Mouse (Mus musculus) left cerebral cortex, postnatal 14 days (tissue): ENCODE data around the gene Zfp580. TPM values are rescaled to one million over a fixed set of nuclear protein-coding genes. Genes with fewer than 3 reads are reported as not detected.
A peak's percentile ranks its signal among the peaks of the same experiment; 100 is the strongest.

Source experiments
- DNase-seq, 2 experiments: peaks; one replicate each; pipeline ENCODE4 v3.0.0; 2021 to 2022; ENCODE audit warnings: low spot score in 2 of 2, mixed read lengths in 1 of 2
- intact Hi-C: fragments of 180-260 bp; cut with DNase I; formaldehyde crosslinking; loops from one replicate; pipeline ENCODE4 v1.15.1; 2025
- total RNA-seq, 2 experiments: library from RNA; stranded (reverse); gene quantifications; 2 replicates each; pipeline ENCODE4 v1.2.3; 2021

The Zfp580 gene
- total RNA-seq, 2 experiments from 2014 or later, result 56.1 to 62.8 TPM

DNA sequence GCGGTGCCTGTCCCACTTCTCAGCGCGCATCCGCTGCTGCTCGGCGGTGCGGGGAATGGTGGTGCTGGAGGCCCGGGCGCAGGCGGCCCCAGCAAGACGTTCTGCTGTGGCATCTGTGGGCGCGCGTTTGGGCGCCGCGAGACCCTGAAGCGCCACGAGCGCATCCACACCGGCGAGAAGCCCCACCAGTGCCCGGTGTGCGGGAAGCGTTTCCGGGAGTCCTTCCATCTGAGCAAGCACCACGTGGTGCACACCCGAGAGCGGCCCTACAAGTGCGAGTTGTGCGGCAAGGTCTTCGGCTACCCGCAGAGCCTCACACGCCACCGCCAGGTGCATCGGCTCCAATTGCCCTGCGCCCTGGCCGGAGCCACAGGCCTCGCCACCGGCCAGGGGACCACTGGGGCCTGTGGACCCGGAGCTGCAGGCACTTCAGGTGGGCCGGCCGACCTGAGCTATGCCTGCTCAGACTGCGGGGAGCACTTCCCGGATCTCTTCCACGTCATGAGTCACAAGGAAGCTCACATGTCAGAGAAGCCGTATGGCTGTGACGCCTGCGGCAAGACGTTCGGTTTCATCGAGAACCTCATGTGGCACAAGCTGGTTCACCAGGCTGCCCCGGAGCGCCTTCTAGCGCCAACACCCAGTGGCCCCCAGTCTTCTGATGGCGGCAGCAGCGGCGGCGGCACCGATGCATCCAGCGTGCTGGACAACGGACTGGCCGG is 20.6 kb upstream of the Zfp580 start:
- no peak for DNase-seq
- intact Hi-C loops, result no loop called here

DNA sequence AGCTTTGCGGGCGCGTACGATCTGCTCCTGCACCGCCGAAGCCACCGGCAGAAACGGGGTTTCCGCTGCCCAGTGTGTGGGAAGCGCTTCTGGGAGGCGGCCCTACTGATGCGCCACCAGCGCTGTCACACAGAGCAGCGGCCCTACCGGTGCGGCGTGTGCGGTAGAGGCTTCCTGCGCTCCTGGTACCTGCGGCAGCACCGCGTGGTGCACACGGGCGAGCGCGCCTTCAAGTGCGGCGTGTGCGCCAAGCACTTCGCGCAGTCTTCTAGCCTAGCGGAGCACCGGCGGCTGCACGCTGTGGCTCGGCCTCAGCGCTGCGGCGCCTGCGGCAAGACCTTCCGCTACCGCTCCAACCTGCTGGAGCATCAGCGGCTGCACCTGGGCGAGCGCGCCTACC is 19.8 kb upstream of the Zfp580 start:
- intact Hi-C loops, result no loop called here
- no peak for DNase-seq

DNA sequence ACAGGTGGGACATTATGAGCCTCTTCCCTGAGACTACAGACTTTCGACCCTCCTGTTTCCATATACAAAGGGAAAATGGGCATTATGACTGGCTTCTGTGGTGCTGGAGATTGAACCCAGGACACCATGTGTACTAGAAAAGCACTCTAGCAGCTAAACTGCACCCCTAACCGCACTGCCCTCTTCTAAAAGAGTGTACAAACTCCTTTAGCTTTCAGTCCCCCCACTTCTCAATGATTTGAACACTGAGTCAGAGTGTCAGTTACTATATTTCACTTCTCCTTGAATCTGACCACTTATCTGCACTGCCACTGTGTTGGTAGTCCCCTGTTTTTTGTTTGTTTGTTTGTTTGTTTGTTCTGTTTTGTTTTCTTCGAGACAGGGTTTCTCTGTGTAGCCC is 17.5 kb upstream of the Zfp580 start, which contains the start of gene 4632433K11Rik:
4632433K11Rik (plus strand) TSS at position 301 of the 400 bp plus-strand sequence.
- intact Hi-C loops, result no loop called here
- no peak for DNase-seq

DNA sequence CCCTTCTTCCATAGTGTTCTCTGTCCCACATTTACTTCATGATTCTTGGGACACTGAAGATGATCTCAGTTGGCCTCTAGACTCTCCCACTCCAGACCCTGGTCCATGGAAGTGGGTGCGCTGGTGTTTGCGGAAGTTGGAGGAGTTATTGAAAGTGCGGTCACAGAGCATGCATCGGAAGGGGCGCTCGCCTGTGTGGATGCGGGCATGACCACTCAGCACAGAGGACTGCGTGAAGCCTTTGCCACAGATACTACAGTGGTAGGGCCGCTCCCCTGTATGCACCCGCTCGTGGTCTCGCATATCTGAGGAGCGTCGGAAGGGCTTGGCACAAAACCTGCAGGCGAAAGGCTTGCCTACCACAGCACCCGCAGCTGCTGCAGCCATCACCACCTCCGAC is 15.7 kb upstream of the Zfp580 start:
- intact Hi-C loops, result no loop called here
- no peak for DNase-seq

DNA sequence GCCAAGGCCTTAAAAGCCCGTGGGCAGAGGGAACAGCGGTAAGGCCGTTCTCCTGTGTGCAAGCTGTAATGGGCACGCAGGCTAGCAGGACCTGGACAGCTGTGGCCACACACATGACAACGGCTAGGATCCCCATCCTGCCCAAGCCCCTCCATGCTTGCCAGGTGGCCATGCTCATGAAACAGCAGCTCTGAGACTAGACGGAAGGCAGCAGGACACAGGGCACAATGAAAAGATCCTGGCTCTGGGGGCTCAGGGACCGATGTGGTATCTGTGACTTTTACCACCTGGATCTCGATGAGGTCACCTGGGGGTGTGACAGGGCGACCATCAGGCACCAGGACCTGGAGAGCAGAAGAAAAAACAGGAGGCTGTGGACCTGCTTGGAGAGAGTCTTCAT is 15.2 kb upstream of the Zfp580 start:
- intact Hi-C loops, result no loop called here
- DNase-seq, result no peak

GRCm38 (mm10) chr7:5037026-5037425 is 14.3 kb upstream of the Zfp580 start:
- intact Hi-C loops, result no loop called here
- no peak for DNase-seq

GRCm38 (mm10) chr7:5037467-5037866 is 13.9 kb upstream of the Zfp580 start:
- intact Hi-C loops, result no loop called here
- DNase-seq, result no peak

DNA sequence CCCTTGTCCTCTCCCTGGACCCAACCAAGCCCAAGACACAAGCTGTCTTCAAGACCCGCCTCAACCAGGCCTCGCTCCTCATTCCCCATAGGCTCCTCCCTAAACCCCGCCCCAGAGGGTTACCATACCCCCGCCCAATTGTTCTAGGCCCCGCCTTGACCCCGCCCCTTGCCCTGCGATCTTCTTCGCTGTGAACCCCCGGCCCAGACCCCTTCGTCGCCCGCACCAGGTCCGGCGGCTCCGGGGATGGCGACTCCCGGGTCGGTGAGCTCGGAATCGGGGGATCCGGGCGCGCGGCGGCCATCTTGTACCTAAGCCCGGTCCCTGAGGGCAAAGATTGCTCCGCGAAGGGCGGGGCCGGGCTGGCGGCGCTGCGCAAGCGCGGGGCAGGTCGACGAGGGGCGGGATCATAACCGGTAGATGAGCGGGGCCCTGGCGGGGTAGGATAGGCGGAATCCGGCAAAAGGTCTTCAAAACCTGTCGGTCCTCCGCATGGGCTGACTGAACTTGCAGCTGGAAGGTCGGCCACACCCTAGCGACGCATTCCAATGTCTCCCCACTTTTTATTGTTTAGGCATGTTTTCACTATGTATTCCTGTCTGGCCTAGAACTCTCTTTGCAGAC is 13.1 kb upstream of the Zfp580 start, which contains the start of gene Zfp784:
Zfp784 (minus strand) TSS at position 338 of the 624 bp plus-strand sequence.
- DNase-seq, result peak; percentile 89 to 91

GRCm38 (mm10) chr7:5038940-5039339 is 12.4 kb upstream of the Zfp580 start:
- no peak for DNase-seq
- intact Hi-C loops, result no loop called here

More for the DNA sequence above, 13.1 kb upstream of the Zfp580 start, which contains the start of gene Zfp784:
- intact Hi-C loops, result no loop called here

- DNase-seq, result no peak
- intact Hi-C loops, result loop anchor here (5.0 kb wide), 1 partner anchor 103 kb away; no protein-coding TSS in a partner anchor
Observed at GRCm38 (mm10) chr7:5044981-5045380, 6.4 kb upstream of the Zfp580 start.

- intact Hi-C loops, result loop anchor here (5.0 kb wide), 1 partner anchor 104 kb away; no protein-coding TSS in a partner anchor
- no peak for DNase-seq
Observed at GRCm38 (mm10) chr7:5046112-5046511, 5.2 kb upstream of the Zfp580 start.

DNA sequence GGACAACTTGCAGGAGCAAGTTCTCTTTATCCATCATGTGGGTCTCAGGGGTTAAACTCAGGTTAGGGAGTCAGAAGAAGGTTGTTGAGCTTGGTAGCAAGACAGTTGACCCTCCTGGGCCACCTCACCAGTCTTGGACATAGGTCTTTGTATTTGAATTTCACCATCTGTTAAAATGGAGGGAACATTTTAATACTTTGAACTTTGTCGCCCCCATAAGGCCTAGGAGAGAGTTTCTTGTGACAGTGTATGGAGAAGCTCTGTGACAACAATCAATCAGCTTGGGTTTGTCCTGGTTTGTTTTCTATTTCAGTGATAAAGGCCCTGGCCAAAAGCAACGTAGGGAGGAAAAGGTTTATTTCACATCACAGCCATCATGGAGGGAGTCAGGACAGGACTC is 4.0 kb upstream of the Zfp580 start:
- no peak for DNase-seq
- intact Hi-C loops, result loop anchor here (5.0 kb wide), 1 partner anchor 105 kb away; no protein-coding TSS in a partner anchor

DNA sequence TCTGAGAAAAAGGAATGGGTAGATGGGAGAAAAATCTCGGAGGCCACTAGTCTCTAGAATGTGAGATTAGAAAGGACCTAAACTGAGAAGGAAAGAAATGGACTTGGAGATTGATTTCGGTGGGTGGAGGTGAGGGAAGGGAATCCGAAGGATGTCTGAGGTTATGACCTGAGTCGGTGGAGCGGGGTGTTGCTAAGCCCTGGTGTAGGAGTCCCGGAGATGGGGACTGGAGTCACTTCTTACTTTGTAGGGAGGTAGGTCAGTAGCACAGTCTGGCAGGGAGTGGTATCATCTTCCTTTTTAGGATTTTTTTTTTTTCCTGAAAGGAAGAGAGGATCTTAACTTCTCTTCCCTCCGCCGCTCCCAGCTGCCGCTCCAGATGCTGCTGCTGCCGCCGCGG is 1.1 kb downstream of the Zfp580 start:
- peak in 1 of 2 experiments; percentile 50 for DNase-seq
- intact Hi-C loops, result no loop called here

DNA sequence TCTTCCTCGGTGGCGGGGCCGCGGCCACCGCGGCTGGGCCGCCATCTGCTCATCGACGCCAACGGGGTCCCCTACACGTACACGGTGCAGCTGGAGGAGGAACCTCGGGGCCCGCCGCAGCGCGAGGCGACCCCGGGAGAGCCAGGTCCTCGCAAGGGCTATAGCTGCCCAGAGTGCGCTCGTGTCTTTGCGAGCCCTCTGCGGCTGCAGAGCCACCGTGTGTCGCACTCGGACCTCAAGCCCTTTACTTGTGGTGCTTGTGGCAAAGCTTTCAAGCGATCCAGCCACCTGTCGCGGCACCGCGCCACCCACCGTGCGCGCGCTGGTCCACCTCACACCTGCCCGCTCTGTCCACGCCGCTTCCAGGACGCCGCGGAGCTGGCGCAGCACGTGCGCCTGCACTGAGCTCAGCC is 1.6 kb downstream of the Zfp580 start:
- intact Hi-C loops, result no loop called here

DNA sequence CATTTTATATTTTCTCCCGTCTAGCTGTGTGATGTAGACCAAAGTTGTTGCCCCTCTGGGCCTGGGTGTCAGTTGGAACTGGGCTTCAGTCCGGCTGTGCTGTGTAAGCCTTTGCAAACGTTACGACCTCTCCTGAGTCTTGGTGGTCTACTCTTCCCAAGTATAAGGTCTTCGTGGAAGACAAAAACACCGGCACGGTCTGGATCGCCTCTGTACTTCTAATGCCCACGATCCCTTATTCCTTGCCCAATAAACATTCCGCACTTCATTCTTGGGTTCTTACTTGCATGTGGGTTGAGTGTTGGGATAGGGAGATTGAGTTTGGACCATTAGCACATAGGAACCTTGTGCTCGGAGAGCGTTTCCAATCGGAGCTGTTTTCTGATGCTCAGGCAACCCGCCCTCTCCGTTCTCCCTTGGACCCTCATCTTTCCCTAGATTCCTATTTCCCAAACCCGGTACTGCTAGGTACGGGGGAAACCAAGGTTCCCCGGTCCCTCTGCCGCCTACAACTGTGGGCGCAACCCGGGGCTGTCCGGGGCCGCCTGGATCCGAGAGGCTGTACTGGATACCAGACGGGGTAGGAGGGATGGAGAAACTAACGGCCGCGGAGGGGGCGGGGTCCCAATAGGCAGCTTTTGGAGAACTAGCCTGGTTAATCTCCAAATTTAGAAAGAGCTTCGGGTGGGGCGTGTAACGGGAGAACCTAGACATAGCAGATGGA is 2.3 kb downstream of the Zfp580 start:
- intact Hi-C loops, result no loop called here
- DNase-seq, result peak in 1 of 2 experiments; percentile 59

More for the DNA sequence above, 1.6 kb downstream of the Zfp580 start:
- no peak for DNase-seq

GRCm38 (mm10) chr7:5056651-5057263 is 5.4 kb downstream of the Zfp580 start:
- DNase-seq, result peak; percentile 60 to 69
- intact Hi-C loops, result loop anchor here (5.0 kb wide), 1 partner anchor 39 kb away; the partner anchor contains the start of gene Gm44973

- intact Hi-C loops, result loop anchor here (5.0 kb wide), 1 partner anchor 40 kb away; the partner anchor contains the start of gene Gm44973
- DNase-seq, result no peak
Observed at GRCm38 (mm10) chr7:5057381-5057780, 6.0 kb downstream of the Zfp580 start.

DNA sequence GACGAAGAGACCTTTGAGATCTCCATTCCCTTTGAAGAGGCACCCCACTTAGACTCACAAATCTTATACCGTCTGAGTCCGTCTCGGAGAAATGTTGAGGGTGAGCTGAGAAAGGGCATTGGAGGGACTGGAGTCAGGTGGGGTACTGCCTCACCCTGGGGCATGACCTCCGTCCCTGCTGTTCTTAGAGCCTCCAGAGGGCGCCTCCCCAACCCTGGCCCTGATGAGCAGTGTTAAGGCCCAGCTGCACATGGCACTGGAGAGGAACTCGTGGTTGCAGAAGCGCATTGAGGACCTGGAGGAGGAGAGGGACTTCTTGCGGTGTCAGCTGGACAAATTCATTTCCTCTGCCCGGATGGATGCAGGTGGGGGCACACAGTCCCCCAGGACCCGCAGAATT is 6.5 kb downstream of the Zfp580 start:
- intact Hi-C loops, result loop anchor here (5.0 kb wide), 1 partner anchor 41 kb away; the partner anchor contains the start of gene Gm44973

GRCm38 (mm10) chr7:5058631-5059030 is 7.3 kb downstream of the Zfp580 start:
- intact Hi-C loops, result loop anchor here (5.0 kb wide), 1 partner anchor 41 kb away; the partner anchor contains the start of gene Gm44973

More for the DNA sequence above, 6.5 kb downstream of the Zfp580 start:
- DNase-seq, result no peak

More at GRCm38 (mm10) chr7:5058631-5059030, 7.3 kb downstream of the Zfp580 start:
- DNase-seq, result no peak
